18 mouse cellular contexts compared by ENCODE assay signal in genomic region chr1:179650284-179650683, GRCm38 (mm10). TPM values are rescaled to one million over a fixed set of nuclear protein-coding genes. Genes with fewer than 3 reads are reported as not detected.
DNase-seq lines count a peak whose midpoint lies in the region; ATAC-seq lines count a peak whose summit lies in the region.
"Had no signal": no experiment of that assay in that cellular context is flagged by ENCODE, and none has a peak within 500 bp of the region (broad histone marks: within the 10 kb centered on the region; RNA-seq: fewer than 3 reads in every experiment).

No protein-coding gene starts in this region.

- DNase-seq in heart, adult 11 months: peak; percentile 92
- DNase-seq in heart, postnatal 10 days: no peak
- no peak for DNase-seq in lung, postnatal 14 days
- DNase-seq in layer of hippocampus, adult 9-10 months (ENCODE audit: low spot score): no peak
- no peak for DNase-seq in spleen, postnatal 36 days (ENCODE audit: low spot score in 2 of 2)
- DNase-seq: adrenal gland, adult 8-10 months; kidney, adult 18-20 months; kidney, postnatal 25 days; right cerebral cortex, adult 18-20 months had no signal

- 43% methylated on average over 4 of the region's 4 CpGs for WGBS in lung, embryonic 15.5 days

- H3K9me3 ChIP-seq in lung, embryonic 15.5 days: no peaks in the 10 kb centered on the region
- H3K9me3 ChIP-seq: embryonic facial prominence, embryonic 10.5 days; forebrain, embryonic 13.5 days; heart, embryonic 15.5 days; hindbrain, embryonic 15.5 days had no signal

- H3K27ac ChIP-seq in lung, embryonic 15.5 days: 0 out of 2 replicates have a peak overlapping the region, but pooled peaks have one; percentile 13
- H3K27ac ChIP-seq: embryonic facial prominence, embryonic 10.5 days; forebrain, embryonic 13.5 days; heart, embryonic 15.5 days; hindbrain, embryonic 15.5 days had no signal

- intact Hi-C loops in heart, postnatal 10 days (cut with DNase I): no loop called here

- peaks cover 3% of the 10 kb centered on the region; the same call in 1 of the 2 replicates for H3K4me1 ChIP-seq in lung, embryonic 15.5 days
- H3K4me1 ChIP-seq: forebrain, embryonic 13.5 days had no signal

- H3K4me2 ChIP-seq in lung, embryonic 15.5 days: no peak overlapping the region
- H3K4me2 ChIP-seq: forebrain, embryonic 13.5 days; heart, embryonic 15.5 days; hindbrain, embryonic 15.5 days had no signal

- no peak overlapping the region for H3K9ac ChIP-seq in lung, embryonic 15.5 days
- H3K9ac ChIP-seq: forebrain, embryonic 13.5 days; heart, embryonic 15.5 days; hindbrain, embryonic 15.5 days had no signal

- H3K27me3 ChIP-seq in lung, embryonic 15.5 days: no peaks in the 10 kb centered on the region
- H3K27me3 ChIP-seq: forebrain, embryonic 13.5 days; heart, embryonic 15.5 days; hindbrain, embryonic 15.5 days had no signal

- ATAC-seq in lung, embryonic 15.5 days (ENCODE audit: borderline replicate concordance, extremely low read depth, low FRiP score, low TSS enrichment): no peak
- peak; percentile 54 for ATAC-seq in granulocyte monocyte progenitor cell, adult 5-6 weeks (replicated peaks; ENCODE audit: poor library complexity, severe bottlenecking)
- peak; percentile 81 for ATAC-seq in megakaryocyte, adult 5-6 weeks (ENCODE audit: poor library complexity, severe bottlenecking)
- ATAC-seq: forebrain, embryonic 13.5 days; midbrain, embryonic 16.5 days had no signal

- no peak overlapping the region for H3K4me3 ChIP-seq in lung, embryonic 15.5 days
- H3K4me3 ChIP-seq: embryonic facial prominence, embryonic 10.5 days; forebrain, embryonic 13.5 days; heart, embryonic 15.5 days; hindbrain, embryonic 15.5 days; megakaryocyte, embryonic 14.5 days had no signal

- no peaks in the 10 kb centered on the region for H3K36me3 ChIP-seq in lung, embryonic 15.5 days
- H3K36me3 ChIP-seq: embryonic facial prominence, embryonic 10.5 days; heart, embryonic 15.5 days; hindbrain, embryonic 15.5 days had no signal

RNA-seq across cellular contexts. Expression of gene Sccpdh, which starts 17.7 kb away (rescaled TPM):
- 10 to 100 TPM; 68.9 to 70.8 TPM for total RNA-seq in heart, postnatal 10 days (2021)
- polyA plus RNA-seq in lung, embryonic 15.5 days (2015; fragmentation: Nextera tagmentation; extraction: Ambion mirVana): 72.9 and 76.7 TPM in 2 replicates
- 14.8 and 20.4 TPM in 2 replicates for total RNA-seq in granulocyte monocyte progenitor cell, adult 5-6 weeks (2014; fragmentation: Nextera tagmentation)
- total RNA-seq in granulocyte monocyte progenitor cell, adult 5-6 weeks (2017): 49.9 and 60.4 TPM in 2 replicates
- 3.7 and 5.6 TPM in 2 replicates for total RNA-seq in megakaryocyte, adult 5-6 weeks (2015)
- 4.6 and 8.9 TPM in 2 replicates for total RNA-seq in megakaryocyte, adult 5-6 weeks (2017)
